Mouse (Mus musculus) layer of hippocampus, adult 18-20 months (tissue): ENCODE measurements around the gene Syt6. TPM values are rescaled to one million over a fixed set of nuclear protein-coding genes. Genes with fewer than 3 reads are reported as not detected.

ENCODE experiments used
- DNase-seq, 2 experiments: peaks; one replicate each; pipeline ENCODE4 v3.0.0; 2022; ENCODE audit warnings: low spot score in 2 of 2
- microRNA-seq, 2 experiments: library from miRNA; unstranded; fragments of <30 nt; microRNA quantifications; one replicate each; pipeline ENCODE4 v1.2.0; 2021
- total RNA-seq, 2 experiments: library from RNA; stranded (reverse); gene quantifications; 2 replicates each; pipeline ENCODE4 v1.2.3; 2021

The Syt6 gene
- total RNA-seq, 2 experiments from 2014 or later, result 6.4 to 8.5 TPM

- DNase-seq, result no peak
These were observed 72.3 kb downstream of the Syt6 start for GRCm38 (mm10) chr3:103647164-103647867.

GRCm38 (mm10) chr3:103648486-103648885, 73.5 kb downstream of the Syt6 start:
- no peak for DNase-seq

- DNase-seq, result no peak
These were observed 74.7 kb downstream of the Syt6 start for GRCm38 (mm10) chr3:103649716-103650115.

- no peak for DNase-seq
These were observed 75.4 kb downstream of the Syt6 start for GRCm38 (mm10) chr3:103650406-103650805.

- DNase-seq, result no peak
These were observed 85.0 kb downstream of the Syt6 start for GRCm38 (mm10) chr3:103660012-103660411.

GRCm38 (mm10) chr3:103661714-103662113, 86.7 kb downstream of the Syt6 start:
- no peak for DNase-seq

- no peak for DNase-seq
These were observed 88.4 kb downstream of the Syt6 start for GRCm38 (mm10) chr3:103663385-103663784.

GRCm38 (mm10) chr3:103672113-103672512, 97.1 kb downstream of the Syt6 start:
- no peak for DNase-seq

GRCm38 (mm10) chr3:103672716-103673115, 97.7 kb downstream of the Syt6 start:
- no peak for DNase-seq

- no peak for DNase-seq
These were observed 103.8 kb downstream of the Syt6 start for GRCm38 (mm10) chr3:103678811-103679210.

GRCm38 (mm10) chr3:103682473-103682872, 107.4 kb downstream of the Syt6 start:
- DNase-seq, result no peak

- peak in 1 of 2 experiments; percentile 40 for DNase-seq
These were observed 108.4 kb downstream of the Syt6 start for GRCm38 (mm10) chr3:103683234-103683965.

GRCm38 (mm10) chr3:103683966-103684319, 108.9 kb downstream of the Syt6 start:
- DNase-seq, result no peak

- no peak for DNase-seq
These were observed 114.0 kb downstream of the Syt6 start for GRCm38 (mm10) chr3:103689043-103689442.

GRCm38 (mm10) chr3:103690506-103690905, 115.5 kb downstream of the Syt6 start:
- no peak for DNase-seq

Small RNA genes within 50 kb of the gene (microRNA-seq; reads per million reads assigned to microRNA genes)
- 0 reads per million in 2 experiments for gene Gm25325

Other genes with a start within 250 kb of the Syt6 start
- 1 to 10 TPM in 1 of 2 experiments, under 1 TPM in 1; 0.18 to 1.2 TPM for gene Atg4a-ps, start 70.8 kb downstream of the Syt6 start, total RNA-seq
- 10 to 100 TPM; 12.0 to 14.1 TPM for gene Olfml3, start 162.8 kb downstream of the Syt6 start, total RNA-seq
- gene Gm10964, start 164.1 kb downstream of the Syt6 start, total RNA-seq, result not detected
- 100 to 1,000 TPM; 131 to 137 TPM for gene Hipk1, start 216.3 kb downstream of the Syt6 start, total RNA-seq
- 10 to 100 TPM in 1 of 2 experiments, 1 to 10 TPM in 1; 9.0 to 12.2 TPM for gene Dclre1b, start 234.2 kb downstream of the Syt6 start, total RNA-seq
- 10 to 100 TPM; 11.4 to 12.6 TPM for gene Ap4b1, start 234.3 kb downstream of the Syt6 start, total RNA-seq
- gene Gm43064, start 234.3 kb downstream of the Syt6 start, total RNA-seq, result under 1 TPM; 0.42 to 0.79 TPM